Mouse (Mus musculus) neural tube, embryonic 13.5 days (tissue): ENCODE data around the gene 1110032A03Rik. TPM values are rescaled to one million over a fixed set of nuclear protein-coding genes. Genes with fewer than 3 reads are reported as not detected.

Source experiments
- ATAC-seq: fragments of 200-750 bp; cut with Nextera tagmentation; 2 replicates; pipeline ENCODE4 v1.8.0; 2017; ENCODE audit warnings: low read depth, mild to moderate bottlenecking, moderate TSS enrichment, moderate library complexity
- H3K27ac ChIP-seq: fragments of 300-500 bp; sonication (generic); replicated peaks from 2 replicates; pipeline ENCODE4 v1.5.1; 2015; ENCODE audit warnings: moderate library complexity, mild to moderate bottlenecking, inconsistent platforms
- H3K27me3 ChIP-seq: fragments of 300-500 bp; sonication (generic); 2 replicates; pipeline ENCODE4 v1.6.1; 2015; ENCODE audit warnings: mild to moderate bottlenecking, inconsistent platforms
- H3K36me3 ChIP-seq: fragments of 300-500 bp; sonication (generic); 2 replicates; pipeline ENCODE4 v1.6.1; 2015; ENCODE audit warnings: mild to moderate bottlenecking, inconsistent platforms
- H3K4me1 ChIP-seq: fragments of 300-500 bp; sonication (generic); replicated peaks from 2 replicates; pipeline ENCODE4 v1.6.1; 2015; ENCODE audit warnings: inconsistent platforms
- H3K4me2 ChIP-seq: fragments of 300-500 bp; sonication (generic); 2 replicates; pipeline ENCODE4 v1.6.1; 2015; ENCODE audit warnings: inconsistent platforms, mild to moderate bottlenecking, moderate library complexity
- H3K4me3 ChIP-seq: fragments of 300-500 bp; sonication (generic); 2 replicates; pipeline ENCODE4 v1.5.1; 2015; ENCODE audit warnings: mild to moderate bottlenecking, inconsistent platforms
- H3K9ac ChIP-seq: fragments of 300-500 bp; sonication (generic); 2 replicates; pipeline ENCODE4 v1.6.1; 2015; ENCODE audit warnings: moderate library complexity, mild to moderate bottlenecking, inconsistent platforms
- H3K9me3 ChIP-seq: fragments of 300-500 bp; sonication (generic); 2 replicates; pipeline ENCODE4 v1.6.1; 2016; ENCODE audit warnings: inconsistent platforms
- WGBS: fragments of 180-500 bp; shearing (Covaris S2); methylation state at CpG from one replicate; pipeline ENCODE4 v1.1.7; 2015; 5-methylcytosine and 5-hydroxymethylcytosine counted together
- polyA plus RNA-seq: library from polyadenylated mRNA; unstranded; fragments of >200 nt; fragmentation: Nextera tagmentation; extraction: Ambion mirVana; gene quantifications from 2 replicates; pipeline ENCODE4 v1.2.1, GENCODE M21; 2015

1110032A03Rik gene
- polyA plus RNA-seq, 1 experiment from 2014 or later = 61.4 TPM

DNA sequence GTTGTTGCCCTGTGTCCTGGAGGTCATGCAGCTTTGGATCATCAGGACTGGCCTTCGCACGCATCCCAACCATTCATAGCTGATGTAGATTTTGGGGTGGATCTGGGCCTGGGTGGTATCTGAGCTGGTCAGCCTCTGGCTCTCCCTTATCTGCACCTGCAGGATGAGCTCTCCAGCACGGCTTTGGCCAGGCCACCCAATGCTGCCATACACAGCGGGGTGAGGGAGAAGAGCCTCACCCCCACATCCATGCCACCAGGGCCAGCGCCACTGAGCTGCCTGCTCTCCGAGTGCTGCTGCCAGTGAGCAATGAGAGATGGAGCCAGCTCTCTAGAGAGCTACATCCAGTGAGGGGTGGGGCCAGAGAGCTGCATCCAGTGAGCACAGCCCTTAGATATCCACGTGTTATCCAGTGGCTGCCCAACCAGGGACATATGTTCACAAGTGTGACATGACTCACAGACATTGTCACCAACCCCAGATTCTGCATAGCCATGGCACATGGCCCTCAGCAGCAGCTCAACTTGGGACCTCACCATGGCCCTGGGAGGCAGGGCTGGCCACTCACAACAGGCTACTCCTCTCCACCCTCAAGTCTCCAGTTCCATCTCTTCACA, 27.8 kb upstream of the 1110032A03Rik start:
- H3K27me3 ChIP-seq = no peaks in the 10 kb centered on the region
- H3K27ac ChIP-seq = no peak overlapping the region
- no peak overlapping the region for H3K4me2 ChIP-seq
- 89% methylated on average over 7 of the region's 7 CpGs for WGBS
- no peak overlapping the region for H3K9ac ChIP-seq
- no peak overlapping the region for H3K4me3 ChIP-seq
- H3K9me3 ChIP-seq = no peaks in the 10 kb centered on the region
- H3K4me1 ChIP-seq = no peaks in the 10 kb centered on the region
- no peak for ATAC-seq
- H3K36me3 ChIP-seq = peaks cover 82% of the 10 kb centered on the region

DNA sequence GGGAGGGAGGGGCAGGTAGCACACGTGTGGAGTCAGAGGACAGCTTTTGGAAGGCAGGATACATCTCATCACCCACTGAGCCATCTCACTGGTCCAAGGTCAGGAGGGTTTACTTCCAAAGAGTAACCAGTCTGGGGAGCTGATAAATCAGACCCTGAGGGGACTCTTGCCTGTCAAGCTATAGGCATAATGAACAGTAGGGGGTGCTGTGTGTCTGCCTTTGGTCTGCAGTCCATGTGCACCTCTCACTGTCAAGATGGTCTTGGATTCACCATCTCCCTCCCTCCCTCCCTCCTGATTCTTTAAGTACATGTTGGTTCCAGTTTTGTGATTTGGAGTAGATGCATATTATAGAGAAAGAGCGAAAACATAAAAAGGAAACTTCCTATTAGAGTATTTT, 25.7 kb upstream of the 1110032A03Rik start:
- no peak for ATAC-seq

DNA sequence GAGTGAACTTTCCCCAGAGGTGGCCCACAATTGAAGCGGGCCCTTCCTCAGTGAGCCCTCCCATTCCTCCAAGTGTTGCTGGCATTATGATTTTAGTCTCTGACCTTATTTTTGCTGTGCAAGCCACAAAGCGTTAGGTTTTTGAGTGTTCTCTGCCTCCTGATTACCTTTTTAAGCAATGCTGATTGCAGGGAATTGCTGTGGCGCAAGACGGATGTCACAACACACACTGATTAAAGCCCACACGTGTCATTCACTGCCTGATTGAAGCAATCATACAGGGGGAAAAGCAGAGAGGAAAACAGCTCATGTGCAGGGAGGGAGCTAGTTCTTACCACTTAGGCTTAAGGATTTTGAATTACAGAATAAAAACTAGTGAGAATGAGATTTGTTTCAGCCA, 23.0 kb upstream of the 1110032A03Rik start:
- peaks cover 59% of the 10 kb centered on the region for H3K36me3 ChIP-seq
- no peaks in the 10 kb centered on the region for H3K4me1 ChIP-seq
- ATAC-seq = no peak
- no peaks in the 10 kb centered on the region for H3K9me3 ChIP-seq
- no peak overlapping the region for H3K4me2 ChIP-seq
- H3K27me3 ChIP-seq = no peaks in the 10 kb centered on the region
- WGBS = 88% methylated on average over 5 of the region's 5 CpGs
- H3K9ac ChIP-seq = no peak overlapping the region
- no peak overlapping the region for H3K4me3 ChIP-seq
- no peak overlapping the region for H3K27ac ChIP-seq

More for the DNA sequence above, 25.7 kb upstream of the 1110032A03Rik start:
- Histone ChIP-seq H3K36me3 (peaks cover 68% of the 10 kb centered on the region), H3K4me2 (no peak overlapping the region), H3K9ac (no peak overlapping the region), H3K27ac (no peak overlapping the region), H3K27me3 (no peaks in the 10 kb centered on the region), H3K4me3 (no peak overlapping the region), H3K9me3 (no peaks in the 10 kb centered on the region), H3K4me1 (no peaks in the 10 kb centered on the region)
- 52% methylated on average over 2 of the region's 2 CpGs for whole genome bisulfite sequencing

DNA sequence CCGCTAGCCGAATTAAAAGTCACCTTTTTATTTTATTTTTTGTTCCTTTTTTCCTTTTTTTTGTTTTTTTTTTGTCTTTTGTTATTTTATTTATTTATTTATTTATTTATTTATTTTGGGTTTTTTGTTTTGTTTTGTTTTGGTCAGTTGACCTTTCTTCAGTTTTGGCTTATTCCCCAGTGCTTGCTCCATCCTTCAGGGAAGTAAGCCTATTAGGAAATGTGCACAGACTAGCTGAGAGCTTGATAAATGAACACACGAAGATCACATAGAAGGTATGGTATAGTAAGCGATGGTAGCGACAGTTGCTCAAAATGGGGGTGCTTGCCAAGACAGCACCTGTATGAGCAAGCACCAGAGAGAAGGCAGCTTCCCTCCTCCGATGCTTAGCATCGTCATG, 22.3 kb upstream of the 1110032A03Rik start:
- Histone ChIP-seq H3K9ac (no peak overlapping the region), H3K27ac (no peak overlapping the region), H3K4me2 (no peak overlapping the region), H3K9me3 (no peaks in the 10 kb centered on the region), H3K4me3 (no peak overlapping the region), H3K4me1 (no peaks in the 10 kb centered on the region), H3K27me3 (no peaks in the 10 kb centered on the region), H3K36me3 (peaks cover 53% of the 10 kb centered on the region)
- ATAC-seq = no peak
- 95% methylated on average over 7 of the region's 7 CpGs for WGBS

DNA sequence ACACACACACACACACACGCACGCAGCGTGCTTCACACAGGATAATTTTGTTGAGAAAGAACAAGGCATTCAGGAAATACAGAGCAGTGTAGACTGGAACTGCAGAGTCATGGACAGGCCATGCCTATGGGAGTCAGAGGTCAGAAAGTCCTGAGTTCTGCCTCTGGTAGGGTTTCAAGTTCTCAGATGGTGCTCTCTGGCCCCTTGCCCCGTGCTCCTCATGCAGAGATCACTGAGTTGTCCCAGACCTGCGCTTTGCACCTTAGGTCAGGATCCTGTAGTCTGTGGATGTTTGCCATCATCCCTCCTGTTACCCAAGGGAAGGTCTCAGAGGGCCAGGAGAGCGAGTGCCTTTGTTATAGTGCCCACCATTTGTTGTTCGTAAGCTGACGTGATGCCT, 21.5 kb upstream of the 1110032A03Rik start:
- Histone ChIP-seq H3K9me3 (no peaks in the 10 kb centered on the region), H3K27ac (no peak overlapping the region), H3K9ac (no peak overlapping the region), H3K27me3 (no peaks in the 10 kb centered on the region), H3K4me2 (no peak overlapping the region), H3K36me3 (peaks cover 55% of the 10 kb centered on the region), H3K4me1 (no peaks in the 10 kb centered on the region), H3K4me3 (no peak overlapping the region)
- WGBS = 93% methylated on average over 8 of the region's 8 CpGs
- ATAC-seq = no peak

GRCm38 (mm10) chr9:50795266-50795665, 19.9 kb upstream of the 1110032A03Rik start:
- Histone ChIP-seq H3K27me3 (no peaks in the 10 kb centered on the region), H3K4me2 (no peak overlapping the region), H3K9me3 (no peaks in the 10 kb centered on the region), H3K4me1 (no peaks in the 10 kb centered on the region), H3K27ac (no peak overlapping the region), H3K9ac (no peak overlapping the region), H3K4me3 (no peak overlapping the region), H3K36me3 (peaks cover 61% of the 10 kb centered on the region)
- ATAC-seq = no peak
- WGBS = 89% methylated on average over 3 of the region's 3 CpGs

DNA sequence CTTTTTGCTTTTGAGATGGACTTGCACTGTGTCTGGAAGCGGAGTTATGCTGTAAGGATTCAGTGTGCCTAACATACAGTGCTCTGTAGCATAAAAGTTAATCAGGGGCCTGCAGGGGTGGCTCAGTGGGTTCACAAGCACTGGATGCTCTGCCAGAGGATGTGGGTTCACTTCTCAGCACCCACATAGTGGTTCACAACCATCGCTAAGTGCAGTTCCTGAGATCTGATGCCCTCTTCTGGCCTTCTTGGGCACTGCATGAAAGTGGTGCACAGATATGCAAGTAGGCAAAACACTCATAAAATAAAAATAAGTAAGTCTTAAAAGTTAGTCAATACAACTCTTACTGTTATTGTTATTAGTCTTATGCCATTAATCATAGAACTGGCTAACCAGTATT, 6.8 kb upstream of the 1110032A03Rik start:
- no peak overlapping the region for H3K27ac ChIP-seq
- WGBS = 76% methylated on average over 2 of the region's 2 CpGs
- no peak overlapping the region for H3K9ac ChIP-seq
- no peak for ATAC-seq
- H3K4me1 ChIP-seq = no peaks in the 10 kb centered on the region; the same call in 1 of the 2 replicates
- H3K4me2 ChIP-seq = no peak overlapping the region
- H3K36me3 ChIP-seq = peaks cover 82% of the 10 kb centered on the region
- no peaks in the 10 kb centered on the region for H3K9me3 ChIP-seq
- no peaks in the 10 kb centered on the region for H3K27me3 ChIP-seq
- no peak overlapping the region for H3K4me3 ChIP-seq

DNA sequence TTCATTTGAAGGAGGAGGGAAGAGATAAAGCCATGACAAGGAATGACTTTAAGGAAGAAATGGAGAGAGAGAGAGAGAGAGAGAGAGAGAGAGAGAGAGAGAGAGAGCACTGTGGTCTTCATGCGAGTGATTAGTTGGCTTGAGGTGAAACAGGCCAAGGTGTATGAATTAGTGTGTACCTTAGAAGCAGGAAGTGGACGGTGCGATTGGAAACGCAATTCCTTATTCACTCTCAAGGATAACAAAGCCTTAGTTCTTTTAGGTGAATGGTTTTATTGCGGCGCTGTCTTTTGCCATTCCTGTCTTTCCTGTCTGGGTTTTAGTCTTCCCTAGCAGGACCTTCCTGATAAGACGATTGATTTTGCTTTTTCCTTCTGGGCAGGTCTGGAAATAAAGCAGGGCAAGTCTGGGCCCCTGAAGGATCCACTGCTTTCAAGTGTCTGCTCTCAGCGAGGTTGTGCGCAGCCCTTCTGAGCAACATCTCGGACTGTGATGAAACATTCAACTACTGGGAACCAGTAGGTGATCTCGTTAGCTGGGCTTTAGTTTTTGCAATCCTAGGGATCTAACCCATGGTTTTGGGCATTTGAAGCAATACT, 941 bp upstream of the 1110032A03Rik start:
- Histone ChIP-seq H3K4me2 (peak overlapping the region; percentile 85), H3K4me1 (peaks cover 29% of the 10 kb centered on the region), H3K9me3 (no peaks in the 10 kb centered on the region), H3K9ac (peak overlapping the region; percentile 91), H3K27ac (peak overlapping the region; percentile 94), H3K27me3 (no peaks in the 10 kb centered on the region), H3K36me3 (peaks cover 40% of the 10 kb centered on the region), H3K4me3 (peak overlapping the region; percentile 65)
- 60% methylated on average over 11 of the region's 11 CpGs for WGBS
- ATAC-seq = no peak

DNA sequence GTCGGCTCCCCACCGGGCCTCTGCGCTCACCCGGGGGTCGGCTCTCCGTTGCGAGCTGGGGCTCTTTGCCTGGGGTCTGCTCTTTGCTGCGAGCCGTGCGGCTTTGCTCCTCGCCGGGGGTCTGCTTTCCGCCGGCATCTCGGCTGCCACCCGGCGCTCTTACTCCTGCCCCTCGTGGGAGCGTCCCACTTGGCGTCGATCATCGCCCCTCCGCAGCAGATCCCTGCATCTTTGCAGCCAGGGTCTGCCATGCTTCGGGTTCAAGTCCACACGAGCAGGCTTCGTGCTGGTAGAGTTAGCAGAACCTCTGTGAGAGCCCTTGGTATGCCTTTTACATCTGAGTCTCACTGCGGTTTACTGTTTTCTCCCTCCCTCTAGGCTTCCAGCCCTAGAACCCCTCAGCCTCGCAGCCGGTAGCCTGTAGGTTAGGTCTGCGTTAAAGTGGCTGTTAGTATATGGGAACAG, 374 bp upstream of the 1110032A03Rik start:
- Histone ChIP-seq H3K4me3 (peak overlapping the region; percentile 65), H3K36me3 (peaks cover 34% of the 10 kb centered on the region), H3K9ac (peak overlapping the region; percentile 91), H3K9me3 (no peaks in the 10 kb centered on the region), H3K4me2 (peak overlapping the region; percentile 85), H3K27ac (peak overlapping the region; percentile 94), H3K4me1 (peaks cover 29% of the 10 kb centered on the region), H3K27me3 (no peaks in the 10 kb centered on the region)
- ATAC-seq = peak; percentile 68
- under 1% methylated on average over 30 of the region's 30 CpGs for WGBS

- 78% methylated on average over 4 of the region's 4 CpGs for WGBS
- peaks cover 34% of the 10 kb centered on the region for H3K4me1 ChIP-seq
- H3K27me3 ChIP-seq = no peaks in the 10 kb centered on the region
- ATAC-seq = no peak
- H3K4me2 ChIP-seq = peak overlapping the region; percentile 85
- peak overlapping the region; percentile 91 for H3K9ac ChIP-seq
- no peaks in the 10 kb centered on the region for H3K9me3 ChIP-seq
- H3K4me3 ChIP-seq = peak overlapping the region; percentile 65
- peak overlapping the region; percentile 94 for H3K27ac ChIP-seq
- peaks cover 18% of the 10 kb centered on the region for H3K36me3 ChIP-seq
Measured at GRCm38 (mm10) chr9:50774026-50774462, 1.3 kb downstream of the 1110032A03Rik start.

- Histone ChIP-seq H3K36me3 (peaks cover 11% of the 10 kb centered on the region), H3K4me1 (peaks cover 35% of the 10 kb centered on the region), H3K27me3 (no peaks in the 10 kb centered on the region), H3K4me2 (no peak overlapping the region), H3K9ac (peak overlapping the region; percentile 26; the same call in 1 of the 2 replicates), H3K27ac (no peak overlapping the region), H3K9me3 (no peaks in the 10 kb centered on the region), H3K4me3 (no peak overlapping the region)
- no peak for ATAC-seq
- WGBS = 85% methylated on average over 2 of the region's 2 CpGs
Measured at GRCm38 (mm10) chr9:50770011-50770410, 5.3 kb downstream of the 1110032A03Rik start.

- ATAC-seq = peak; percentile 96
- H3K9ac ChIP-seq = peak within 1 kb of the TSS; percentile 81
- no peaks in the 10 kb centered on the region for H3K27me3 ChIP-seq
- peak within 1 kb of the TSS; percentile 62 for H3K4me3 ChIP-seq
- WGBS = 5% methylated on average over 59 of the region's 59 CpGs
- H3K4me2 ChIP-seq = peak within 1 kb of the TSS; percentile 72
- peaks cover 19% of the 10 kb centered on the region for H3K4me1 ChIP-seq
- H3K9me3 ChIP-seq = no peaks in the 10 kb centered on the region
- H3K27ac ChIP-seq = peak within 1 kb of the TSS; percentile 92
- peaks cover 11% of the 10 kb centered on the region for H3K36me3 ChIP-seq
Measured at GRCm38 (mm10) chr9:50768107-50769002, 7.0 kb downstream of the 1110032A03Rik start, which contains the start of gene Fdxacb1. Gene Fdxacb1, plus strand, starts transcription at chr9:50768236.
